Comparison of ENCODE assay signal across 8 mouse cellular contexts in the genomic region with DNA sequence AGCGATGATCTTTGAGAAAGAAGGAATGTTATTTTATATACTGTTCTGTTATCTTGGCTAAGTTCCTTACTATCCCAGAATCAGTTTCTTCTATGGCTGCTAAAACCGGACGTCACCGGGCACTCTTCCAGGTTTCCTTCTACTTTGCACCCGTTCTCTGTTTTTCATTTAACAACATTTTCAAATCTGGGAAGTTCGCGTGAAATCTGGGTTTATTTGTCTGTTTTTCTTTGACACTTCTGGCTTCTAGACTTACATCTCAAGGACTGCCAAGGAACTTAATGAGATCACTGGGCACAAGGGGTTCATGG. TPM values are rescaled to one million over a fixed set of nuclear protein-coding genes. Genes with fewer than 3 reads are reported as not detected.
DNase-seq lines count a peak whose midpoint lies in the region; ATAC-seq and TF ChIP-seq lines count a peak whose summit lies in the region.

No protein-coding gene starts in this region.

- no peak for TF ChIP-seq CTCF in CH12.LX (conservative IDR thresholded peaks at IDR 0.05 in 1 of 2, IDR thresholded peaks at IDR 0.05 in 1 of 2; ENCODE audit: low read depth in 2 of 2, low read length in 2 of 2)
- no peak for TF ChIP-seq CTCF in embryonic fibroblast, embryonic 13.5 days (IDR thresholded peaks at IDR 0.05; ENCODE audit: borderline replicate concordance, insufficient read depth, low read length)

- no peak for TF ChIP-seq RAD21 in CH12.LX (IDR thresholded peaks at IDR 0.05; ENCODE audit: low read depth, low read length)

- H3K4me3 ChIP-seq in CH12.LX (replicated peaks in 1 of 3; ENCODE audit: low read depth in 2 of 3, low read length in 2 of 3, poor library complexity in 1 of 3) (peak overlapping the region; percentile 54 to 100 (median 70)), myocyte (peak overlapping the region; percentile 89)
- peak overlapping the region; percentile 56 for H3K4me3 ChIP-seq in embryonic fibroblast, embryonic 13.5 days (ENCODE audit: insufficient read depth, low read length)
- H3K4me3 ChIP-seq in hindbrain, embryonic 12.5 days: peak overlapping the region; percentile 63
- peak overlapping the region; percentile 78 for H3K4me3 ChIP-seq in limb, embryonic 15.5 days

- in situ Hi-C loops in CH12.LX (cut with MboI; ENCODE audit: low pct_ligation_motif_present, low pct_unique_long_range_greater_than_20kb, low sequenced_read_pairs): no loop called here

- TF ChIP-seq EP300 in CH12.LX (IDR thresholded peaks at IDR 0.05; ENCODE audit: low read length): no peak

- peak; percentile 35 to 50 for DNase-seq in cerebellum, adult 18-20 months
- DNase-seq in cerebellum, adult 9-11 months: no peak
- no peak for DNase-seq in CH12.LX (ENCODE audit: extremely low read depth)

- peaks cover 5% of the 10 kb centered on the region for H3K9me3 ChIP-seq in CH12.LX (replicated peaks; ENCODE audit: low read length)
- H3K9me3 ChIP-seq in hindbrain, embryonic 12.5 days (replicated peaks): no peaks in the 10 kb centered on the region
- H3K9me3 ChIP-seq in limb, embryonic 15.5 days: no peaks in the 10 kb centered on the region

- peaks cover 5 to 22% of the 10 kb centered on the region in 2 experiments for H3K4me1 ChIP-seq in CH12.LX (ENCODE audit: control insufficient read depth in 1 of 2, insufficient read depth in 2 of 2)
- no peaks in the 10 kb centered on the region; the same call in 1 of the 2 replicates for H3K4me1 ChIP-seq in embryonic fibroblast, embryonic 13.5 days (ENCODE audit: control insufficient read depth, insufficient read depth, low read length)
- H3K4me1 ChIP-seq in hindbrain, embryonic 12.5 days: peaks cover 16% of the 10 kb centered on the region
- H3K4me1 ChIP-seq in limb, embryonic 15.5 days: peaks cover 17% of the 10 kb centered on the region

- TF ChIP-seq POLR2A in CH12.LX (IDR thresholded peaks at IDR 0.05; ENCODE audit: low read depth, low read length) (no peak), myocyte (IDR thresholded peaks at IDR 0.05; ENCODE audit: insufficient read length, low read depth) (no peak)
- no peak for TF ChIP-seq POLR2A in embryonic fibroblast, embryonic 13.5 days (IDR thresholded peaks at IDR 0.05; ENCODE audit: low read depth, low read length)

- H3K27ac ChIP-seq in CH12.LX (ENCODE audit: insufficient read depth, low read depth): no peak overlapping the region
- peak overlapping the region; percentile 80 for H3K27ac ChIP-seq in embryonic fibroblast, embryonic 13.5 days (ENCODE audit: insufficient read depth, low read length)
- H3K27ac ChIP-seq in hindbrain, embryonic 12.5 days: peak overlapping the region; percentile 79
- H3K27ac ChIP-seq in limb, embryonic 15.5 days: peak overlapping the region; percentile 92

- WGBS in hindbrain, embryonic 12.5 days: 39% methylated on average over 7 of the region's 7 CpGs
- WGBS in limb, embryonic 15.5 days: 16% methylated on average over 7 of the region's 7 CpGs

- H3K4me2 ChIP-seq in CH12.LX (ENCODE audit: insufficient read depth, low read depth, poor library complexity, severe bottlenecking): peak overlapping the region; percentile 94
- peak overlapping the region; percentile 68 for H3K4me2 ChIP-seq in hindbrain, embryonic 12.5 days (replicated peaks)
- peak overlapping the region; percentile 55 for H3K4me2 ChIP-seq in limb, embryonic 15.5 days
- H3K4me2 ChIP-seq in myocyte (ENCODE audit: low read depth): peak overlapping the region; percentile 89

- peaks cover 23% of the 10 kb centered on the region for H3K79me2 ChIP-seq in CH12.LX (replicated peaks; ENCODE audit: control insufficient read depth, extremely low read depth, insufficient read depth, poor library complexity, severe bottlenecking)
- H3K79me2 ChIP-seq in myocyte (ENCODE audit: control insufficient read depth, insufficient read depth): peaks cover 16% of the 10 kb centered on the region

- no peak overlapping the region for H3ac ChIP-seq in myocyte (ENCODE audit: control insufficient read depth, insufficient read length)

- peak; percentile 26; the same call in 1 of the 2 replicates for ATAC-seq in hindbrain, embryonic 12.5 days (ENCODE audit: low FRiP score)
- no peak for ATAC-seq in limb, embryonic 15.5 days (ENCODE audit: insufficient number of reproducible peaks, low FRiP score, low TSS enrichment, low read depth)
- no peak for ATAC-seq in granulocyte monocyte progenitor cell, adult 5-6 weeks (replicated peaks; ENCODE audit: poor library complexity, severe bottlenecking)

- dilution Hi-C loops in CH12.LX (cut with MboI; ENCODE audit: extremely low pct_ligation_motif_present, extremely low pct_unique_long_range_greater_than_20kb, low sequenced_read_pairs): no loop called here

- H3K36me3 ChIP-seq in CH12.LX (replicated peaks in 1 of 2; ENCODE audit: control insufficient read depth in 1 of 2, insufficient read depth in 1 of 2, low read length in 1 of 2) (peaks cover 14 to 20% of the 10 kb centered on the region in 2 experiments), myocyte (ENCODE audit: control insufficient read depth, insufficient read depth) (peaks cover 7% of the 10 kb centered on the region)
- H3K36me3 ChIP-seq in hindbrain, embryonic 12.5 days: peaks cover 2% of the 10 kb centered on the region; the same call in 1 of the 2 replicates
- H3K36me3 ChIP-seq in limb, embryonic 15.5 days: peaks cover 6% of the 10 kb centered on the region; the same call in 1 of the 2 replicates

- H3K27me3 ChIP-seq in CH12.LX (replicated peaks): no peaks in the 10 kb centered on the region
- peaks cover 3% of the 10 kb centered on the region for H3K27me3 ChIP-seq in hindbrain, embryonic 12.5 days
- H3K27me3 ChIP-seq in limb, embryonic 15.5 days: no peaks in the 10 kb centered on the region
- H3K27me3 ChIP-seq in myocyte (ENCODE audit: control insufficient read depth, insufficient read depth, insufficient read length): no peaks in the 10 kb centered on the region

- H3K9ac ChIP-seq in CH12.LX (ENCODE audit: insufficient read depth, low read depth): peak overlapping the region; percentile 63
- H3K9ac ChIP-seq in hindbrain, embryonic 12.5 days: peak overlapping the region; percentile 74
- peak overlapping the region; percentile 61 for H3K9ac ChIP-seq in limb, embryonic 15.5 days

TF ChIP-seq in CH12.LX, 34 proteins besides CTCF, POLR2A, EP300 and RAD21:
- TF ChIP-seq MXI1 (IDR thresholded peaks at IDR 0.05; ENCODE audit: low read depth, low read length) (no peak), PAX5 (IDR thresholded peaks at IDR 0.05; ENCODE audit: low read length) (no peak)

TF ChIP-seq in myocyte, 11 proteins besides CTCF, POLR2A, EP300 and RAD21:
- no peak for TF ChIP-seq REST (IDR thresholded peaks at IDR 0.05; ENCODE audit: insufficient read depth, insufficient read length)
- TF ChIP-seq CEBPB (IDR thresholded peaks at IDR 0.05; ENCODE audit: insufficient read depth, poor library complexity, severe bottlenecking): no peak
- TF ChIP-seq USF1 (IDR thresholded peaks at IDR 0.05; ENCODE audit: low read depth): no peak
- no peak for TF ChIP-seq POLR2AphosphoS2 (IDR thresholded peaks at IDR 0.05; ENCODE audit: insufficient read length, low read depth)
- no peak for TF ChIP-seq MYOD1 (IDR thresholded peaks at IDR 0.05; ENCODE audit: control insufficient read depth in 1 of 3, insufficient read length in 2 of 3, low read depth in 2 of 3)
- TF ChIP-seq MYOG (IDR thresholded peaks at IDR 0.05; ENCODE audit: control insufficient read depth in 1 of 3, insufficient read depth in 1 of 3, insufficient read length in 2 of 3, low read depth in 2 of 3): no peak
- no peak for TF ChIP-seq TCF3 (IDR thresholded peaks at IDR 0.05; ENCODE audit: insufficient read length, low read depth)

RNA-seq across cellular contexts. Expression of a gene that starts 0.5 kb away (rescaled TPM):
- total RNA-seq in CH12.LX (2012; rRNA removed) (184 and 201 TPM in 2 replicates), CH12.LX (2014; rRNA removed) (142 and 146 TPM in 2 replicates)
- polyA plus RNA-seq in CH12.LX (2012; ENCODE audit: insufficient read length, low read depth) (133 and 162 TPM in 2 replicates), myocyte (2012; fragmentation: generic; extraction: Trizol) (111 TPM)
- polyA plus RNA-seq in embryonic fibroblast, embryonic 13.5 days (2011; ENCODE audit: insufficient read length, low read depth, missing spikeins): 52.8 and 66.3 TPM in 2 replicates
- polyA plus RNA-seq in hindbrain, embryonic 12.5 days (2016; fragmentation: Nextera tagmentation; extraction: Ambion mirVana): 91.8 and 104 TPM in 2 replicates
- 87.3 and 103 TPM in 2 replicates for polyA plus RNA-seq in limb, embryonic 15.5 days (2015; fragmentation: Nextera tagmentation; extraction: Ambion mirVana)
- total RNA-seq in granulocyte monocyte progenitor cell, adult 5-6 weeks (2014; fragmentation: Nextera tagmentation): 111 and 165 TPM in 2 replicates
- total RNA-seq in granulocyte monocyte progenitor cell, adult 5-6 weeks (2017): 317 and 372 TPM in 2 replicates

RNA-seq across cellular contexts. Expression of a gene that starts 57.0 kb away (rescaled TPM):
- 16.2 and 18.2 TPM in 2 replicates for total RNA-seq in CH12.LX (2012; rRNA removed)
- 17.6 and 19.5 TPM in 2 replicates for total RNA-seq in CH12.LX (2014; rRNA removed)
- 14.7 and 15.6 TPM in 2 replicates for polyA plus RNA-seq in CH12.LX (2012; ENCODE audit: insufficient read length, low read depth)
- 31.8 TPM in 2 replicates for polyA plus RNA-seq in embryonic fibroblast, embryonic 13.5 days (2011; ENCODE audit: insufficient read length, low read depth, missing spikeins)
- 39.6 and 40.1 TPM in 2 replicates for polyA plus RNA-seq in hindbrain, embryonic 12.5 days (2016; fragmentation: Nextera tagmentation; extraction: Ambion mirVana)
- polyA plus RNA-seq in limb, embryonic 15.5 days (2015; fragmentation: Nextera tagmentation; extraction: Ambion mirVana): 43.1 and 47.1 TPM in 2 replicates
- polyA plus RNA-seq in myocyte (2012; fragmentation: generic; extraction: Trizol): 8.3 TPM
- total RNA-seq in granulocyte monocyte progenitor cell, adult 5-6 weeks (2014; fragmentation: Nextera tagmentation): 19.6 and 33.0 TPM in 2 replicates
- 25.0 and 29.1 TPM in 2 replicates for total RNA-seq in granulocyte monocyte progenitor cell, adult 5-6 weeks (2017)

Comparison
In these comparisons a context has a peak if more than half of its experiments do, and no peak if none do; other contexts are left out.
1. DNase-seq: peak in cerebellum, adult 18-20 months (2 of 2); none in cerebellum, adult 9-11 months (single experiment) and CH12.LX (single experiment).
2. Peak in every context shown above with its lines, with median percentiles within 50 percentile points of each other: H3K4me2 ChIP-seq, H3K4me3 ChIP-seq and H3K9ac ChIP-seq.